Mouse (Mus musculus) lung, postnatal 25 days (tissue): ENCODE results near the gene Hexdc.

ENCODE experiments used
- DNase-seq: peaks from one replicate; pipeline ENCODE4 v3.0.0; 2022; ENCODE audit warnings: low spot score

Gene Hexdc

GRCm38 (mm10) chr11:121228129-121229017 is 24.1 kb downstream of the Hexdc start:
- peak; percentile 39 for DNase-seq

DNA sequence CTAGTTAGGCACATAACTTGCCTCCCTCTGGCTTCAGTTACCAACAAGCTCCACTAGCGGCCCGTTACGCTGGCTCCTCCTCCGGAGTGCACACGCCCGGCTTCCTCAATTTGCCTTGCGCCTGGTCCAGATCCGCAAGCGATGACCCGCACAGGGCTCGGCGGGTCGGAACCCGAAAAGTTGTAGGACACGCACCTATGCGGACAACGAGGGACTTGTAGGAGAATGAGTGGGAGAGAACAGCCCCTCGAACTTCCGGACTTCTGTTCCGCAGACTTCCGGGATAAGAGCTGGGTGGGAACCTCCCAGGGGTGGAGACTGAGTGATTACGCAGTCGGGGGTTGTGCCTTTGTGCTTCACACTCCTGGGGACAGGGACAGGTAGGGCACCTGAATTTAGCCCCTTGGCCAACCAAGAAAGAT is 24.8 kb downstream of the Hexdc start, which contains the start of gene Cybc1:
Gene Cybc1, minus strand, starts transcription at position 305 of the 422 bp plus-strand sequence.
- peak; percentile 87 for DNase-seq

- DNase-seq: no peak
Measured at GRCm38 (mm10) chr11:121231191-121231590, 27.0 kb downstream of the Hexdc start.

DNA sequence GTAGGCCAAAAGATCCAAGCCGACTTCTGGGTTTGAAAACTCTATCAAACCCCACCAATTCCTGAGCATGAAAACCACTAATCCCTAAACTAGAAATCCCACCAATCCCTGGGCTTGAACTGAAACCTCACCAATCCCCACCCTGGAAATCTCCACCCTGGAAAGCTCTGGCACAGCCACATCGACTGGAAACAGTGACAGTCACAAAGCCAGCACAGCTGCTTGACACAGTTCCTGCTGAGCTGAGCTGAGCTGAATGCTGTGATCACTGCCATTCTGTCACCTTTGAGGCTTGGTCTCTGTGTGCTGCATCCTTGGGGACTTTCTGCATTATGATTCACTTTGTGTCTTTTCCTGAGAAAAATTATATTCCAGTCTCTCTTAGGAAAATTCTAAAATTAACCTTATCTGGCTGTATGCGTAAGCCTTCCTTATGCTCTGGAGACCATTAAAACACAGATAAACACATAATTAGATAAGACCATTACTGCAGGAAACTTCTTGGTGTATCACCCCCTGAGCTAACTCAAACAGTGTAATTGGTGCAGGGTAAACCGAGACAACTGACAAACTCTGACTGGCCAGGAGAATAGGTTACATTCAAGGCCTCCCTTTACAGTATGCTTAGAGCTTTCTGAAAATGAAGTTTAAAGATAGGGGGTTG is 27.5 kb downstream of the Hexdc start:
- DNase-seq: no peak

GRCm38 (mm10) chr11:121232706-121233105 is 28.5 kb downstream of the Hexdc start:
- no peak for DNase-seq

DNA sequence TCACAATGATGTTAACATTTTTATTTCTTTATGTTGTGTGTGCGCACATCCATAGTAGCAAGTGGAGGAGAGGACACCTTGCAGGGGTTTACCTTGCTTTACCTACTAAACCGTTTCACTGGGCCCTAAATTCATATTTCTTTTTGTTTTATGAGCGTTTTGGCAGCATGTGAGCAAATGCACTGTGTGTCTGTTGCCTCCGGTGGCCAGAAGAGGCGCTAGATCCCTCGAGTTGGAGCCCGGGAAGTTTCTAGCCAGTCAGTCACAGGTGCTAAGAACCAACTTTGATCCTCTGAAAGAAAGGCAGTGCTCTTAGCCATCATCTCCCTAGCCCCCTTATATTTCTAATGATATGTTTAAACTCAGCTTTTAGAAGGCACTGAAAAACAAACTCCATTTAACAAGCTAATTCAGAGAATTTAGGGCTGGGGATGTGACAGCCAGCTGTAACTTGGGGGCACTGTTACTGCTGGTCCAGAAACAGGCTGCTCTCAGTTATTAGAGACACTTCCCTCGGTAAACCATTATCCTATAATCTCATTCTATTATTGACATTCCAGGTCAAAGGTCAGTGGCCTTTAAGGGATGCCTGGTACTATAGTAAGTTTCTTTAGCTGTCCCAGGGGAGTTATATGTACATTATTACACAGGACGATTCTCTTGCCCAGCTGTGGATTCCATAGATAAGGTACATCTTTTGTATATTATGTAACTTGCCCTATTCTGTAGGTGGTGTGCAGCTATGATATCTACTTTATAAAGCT is 31.4 kb downstream of the Hexdc start:
- DNase-seq: peak; percentile 44

GRCm38 (mm10) chr11:121236564-121237344 is 32.5 kb downstream of the Hexdc start, which contains the start of gene Narf:
TSS of gene Narf (plus strand) at chr11:121237253.
- peak; percentile 100 for DNase-seq

DNA sequence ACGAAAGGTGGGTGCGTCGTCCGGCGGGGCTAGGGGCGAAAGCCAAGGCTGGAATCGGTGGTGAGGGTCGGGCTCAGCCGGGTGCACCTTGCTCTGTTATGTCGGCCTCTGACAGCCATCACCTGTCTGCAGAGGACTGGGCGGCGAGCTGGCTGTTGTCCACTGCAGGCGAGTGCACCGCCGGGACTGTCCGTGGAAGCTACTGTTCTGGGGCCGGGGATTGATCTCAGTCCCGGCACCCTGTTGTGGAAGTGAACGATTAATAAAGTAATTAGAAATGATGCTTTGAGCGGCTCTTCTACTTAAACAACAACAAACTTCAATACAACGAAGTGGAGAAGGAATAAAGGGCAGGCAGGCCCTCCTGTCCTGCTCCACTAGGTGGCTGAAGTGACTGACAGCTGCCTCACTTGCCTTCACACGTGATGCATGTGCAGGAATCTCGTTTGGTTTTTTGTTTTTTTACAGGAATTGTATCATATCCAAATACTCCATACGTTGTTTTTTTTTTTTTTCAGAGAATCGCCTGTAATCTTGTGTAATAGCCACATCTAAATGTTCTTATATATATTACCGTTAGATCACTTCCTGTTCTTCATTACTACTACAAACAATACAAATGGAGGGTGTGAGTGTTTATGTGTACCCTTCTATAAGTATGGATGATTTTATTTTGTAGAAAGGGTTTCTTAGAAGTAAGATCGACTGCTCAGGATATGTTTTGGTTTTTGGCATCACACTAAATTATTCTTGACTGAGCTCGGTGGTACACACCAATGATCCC is 33.3 kb downstream of the Hexdc start:
- peak; percentile 51 for DNase-seq

- DNase-seq: no peak
Measured at GRCm38 (mm10) chr11:121239669-121240068, 35.4 kb downstream of the Hexdc start.

DNA sequence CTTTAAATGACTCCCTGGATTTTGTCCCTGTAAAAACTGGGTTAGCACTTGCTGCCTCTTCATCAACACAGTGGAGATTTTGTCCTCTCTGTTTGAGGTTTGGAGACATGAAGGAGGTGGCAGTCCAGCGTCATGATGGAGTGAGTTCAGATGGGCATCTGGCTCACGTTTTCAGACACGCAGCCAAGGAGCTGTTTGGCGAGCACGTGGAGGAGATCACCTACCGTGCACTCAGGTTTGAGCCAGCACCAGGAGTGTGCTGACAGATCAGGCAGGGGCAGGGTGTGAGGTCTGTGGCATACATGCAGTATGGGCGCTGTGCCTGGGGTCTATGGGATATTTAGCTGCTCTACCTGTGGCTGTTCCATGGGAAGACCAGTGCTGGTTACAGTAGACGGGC is 46.0 kb downstream of the Hexdc start:
- no peak for DNase-seq

DNA sequence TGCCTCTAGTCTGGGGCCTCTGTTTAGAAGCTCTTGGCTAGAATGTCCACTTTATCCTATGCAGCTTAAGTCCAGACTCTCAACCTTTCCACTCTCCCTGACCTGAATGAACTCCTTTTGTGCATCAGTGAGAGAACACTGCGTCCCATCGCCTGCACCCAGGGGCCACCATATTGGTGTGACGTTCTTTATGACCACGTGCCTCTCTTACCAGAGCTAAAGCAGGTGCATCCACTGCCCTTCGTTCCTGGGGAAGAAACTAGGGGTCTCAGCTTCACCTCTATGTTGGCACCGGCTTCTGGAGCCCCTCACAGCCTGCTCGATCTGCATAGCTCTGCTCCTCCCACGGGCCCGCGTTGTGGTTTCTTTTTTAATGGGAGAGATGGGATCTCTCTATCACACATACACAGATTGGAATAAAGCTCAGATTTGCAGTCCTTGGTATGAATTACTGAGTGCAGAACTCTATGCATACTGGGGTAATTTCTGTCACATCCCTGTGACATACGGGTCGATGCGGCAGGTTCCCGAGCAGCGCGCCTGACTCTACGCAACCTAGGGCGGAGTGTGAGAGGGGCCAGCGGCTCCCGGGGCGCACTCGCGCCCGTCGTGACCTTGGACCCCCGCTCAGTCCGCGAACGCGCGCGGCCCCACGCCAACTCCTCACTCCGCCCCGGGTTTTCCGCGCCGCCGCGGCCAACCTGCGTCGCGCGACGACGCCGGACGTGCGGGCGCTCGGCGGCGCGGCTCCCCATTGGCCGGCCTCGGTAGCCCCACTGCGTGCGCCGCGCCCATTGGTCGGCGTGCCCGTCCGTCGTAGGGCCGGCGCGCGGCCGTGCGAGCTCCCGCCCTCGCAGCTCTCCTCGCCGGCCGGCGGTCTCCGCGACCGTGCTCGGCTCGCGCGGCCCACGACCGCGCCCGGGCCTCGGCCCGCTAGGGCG is 55.2 kb downstream of the Hexdc start, which contains the start of gene Foxk2:
Gene Foxk2, plus strand, starts transcription at position 831 of the 941 bp plus-strand sequence.
- DNase-seq: peak; percentile 92

GRCm38 (mm10) chr11:121260211-121260906 is 56.1 kb downstream of the Hexdc start:
- DNase-seq: peak; percentile 10

GRCm38 (mm10) chr11:121261074-121261473 is 56.8 kb downstream of the Hexdc start:
- DNase-seq: no peak
